Mouse (Mus musculus) macrophage (primary cell): Measurements from ENCODE around the gene Relch. TPM values are rescaled to one million over a fixed set of nuclear protein-coding genes. Genes with fewer than 3 reads are reported as not detected.

Source experiments
- H3K27ac ChIP-seq: fragments of 350-480 bp; formaldehyde crosslinking; 2 replicates; pipeline ENCODE4 v1.9.0; 2021
- H3K36me3 ChIP-seq: fragments of 350-480 bp; formaldehyde crosslinking; 2 replicates; pipeline ENCODE4 v1.9.0; 2021; ENCODE audit errors: inconsistent target
- H3K4me3 ChIP-seq: fragments of 350-480 bp; formaldehyde crosslinking; 2 replicates; pipeline ENCODE4 v1.9.0; 2021; ENCODE audit errors: inconsistent target
- H3K79me2 ChIP-seq: fragments of 350-480 bp; formaldehyde crosslinking; 2 replicates; pipeline ENCODE4 v1.9.0; 2021; ENCODE audit errors: inconsistent target
- WGBS: methylation state at CpG from one replicate; pipeline ENCODE4 v1.1.7; 2026; ENCODE audit warnings: inconsistent platforms; ENCODE audit not compliant: missing documents; 5-methylcytosine and 5-hydroxymethylcytosine counted together
- polyA plus RNA-seq: library from polyadenylated mRNA; stranded (reverse); fragments of 250-400 nt; gene quantifications from 3 replicates; pipeline ENCODE4 v1.2.4, GENCODE M21; 2018; ENCODE audit warnings: inconsistent platforms
- total RNA-seq, 78 experiments: library from RNA; depleted of rRNA; stranded (reverse); fragments of 250-400 nt; gene quantifications; 1 replicate in 9 of 78; 2 replicates in 24 of 78; 3 replicates in 43 of 78; 4 replicates in 2 of 78; pipeline ENCODE4 v1.2.4; 2018; ENCODE audit warnings: inconsistent platforms in 56 of 78

Gene Relch
- 100 to 1,000 TPM in 23 of 26 experiments, 10 to 100 TPM in 3; 83.1 to 355 (median 229) TPM for total RNA-seq (2018; cell fraction: chromatin; rRNA removed)
- total RNA-seq (2018; cell fraction: cytosol; rRNA removed) = 10 to 100 TPM in 23 of 26 experiments, 1 to 10 TPM in 3; 9.4 to 26.8 (median 14.8) TPM
- total RNA-seq (2018; cell fraction: nucleus; rRNA removed) = 100 to 1,000 TPM in 15 of 26 experiments, 10 to 100 TPM in 11; 38.9 to 264 (median 110) TPM
- polyA plus RNA-seq = 9.0 to 19.0 TPM (median 14.6 TPM) in 3 replicates

- peaks cover 96% of the 10 kb centered on the region for H3K79me2 ChIP-seq
- H3K36me3 ChIP-seq = 0 out of 2 replicates have a peak, but pooled peaks cover 4% of the 10 kb centered on the region
- peak within 1 kb of the TSS; percentile 95 for H3K4me3 ChIP-seq
- WGBS = under 1% methylated on average over 40 of the region's 41 CpGs
- peak within 1 kb of the TSS; percentile 84 for H3K27ac ChIP-seq
These were observed at the start of gene Relch, which contains the start of gene Pign for GRCm38 (mm10) chr1:105663171-105663961. Gene Relch (plus strand): TSS chr1:105663861. Gene Pign (minus strand): TSS chr1:105663677.

DNA sequence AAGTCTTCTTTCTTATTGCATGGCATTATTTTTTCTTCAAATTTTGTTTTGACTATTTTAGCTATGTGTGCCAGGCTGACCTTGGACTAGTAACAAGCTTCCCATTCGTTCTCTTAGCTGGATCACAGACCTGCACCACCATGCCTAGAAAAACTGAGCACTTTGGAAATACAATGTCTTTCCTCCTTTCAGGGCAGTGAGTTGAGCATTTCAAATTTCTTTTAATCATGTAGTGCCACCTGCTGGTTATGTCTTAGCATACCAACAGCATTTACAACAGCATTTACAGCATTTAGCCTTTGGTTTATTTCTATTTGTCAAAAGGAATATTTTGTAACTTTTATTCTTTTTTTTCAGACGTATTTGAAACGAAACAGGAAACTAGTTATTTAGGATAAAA lies 33.2 kb upstream of the Relch start:
- 79% methylated on average over 3 of the region's 3 CpGs for WGBS
- H3K79me2 ChIP-seq = no peaks in the 10 kb centered on the region

GRCm38 (mm10) chr1:105644093-105644492 lies 19.6 kb upstream of the Relch start:
- no peaks in the 10 kb centered on the region for H3K79me2 ChIP-seq
- peaks cover 43% of the 10 kb centered on the region for H3K36me3 ChIP-seq
- WGBS = 88% methylated on average over 2 of the region's 3 CpGs
- H3K27ac ChIP-seq = no peak overlapping the region
- H3K4me3 ChIP-seq = no peak overlapping the region

More for the DNA sequence above, 33.2 kb upstream of the Relch start:
- no peak overlapping the region for H3K27ac ChIP-seq
- no peak overlapping the region for H3K4me3 ChIP-seq
- H3K36me3 ChIP-seq = no peaks in the 10 kb centered on the region

- Histone ChIP-seq H3K79me2 (no peaks in the 10 kb centered on the region; the same call in 1 of the 2 replicates), H3K27ac (no peak overlapping the region), H3K4me3 (no peak overlapping the region), H3K36me3 (peaks cover 22% of the 10 kb centered on the region)
- WGBS = 91% methylated on average over 1 of the region's 1 CpGs
These were observed 13.0 kb upstream of the Relch start for GRCm38 (mm10) chr1:105650650-105651049.

- Histone ChIP-seq H3K27ac (no peak overlapping the region), H3K36me3 (peaks cover 9% of the 10 kb centered on the region), H3K79me2 (peaks cover 7% of the 10 kb centered on the region), H3K4me3 (no peak overlapping the region)
- 89% methylated on average over 1 of the region's 1 CpGs for WGBS
These were observed 9.7 kb upstream of the Relch start for GRCm38 (mm10) chr1:105653981-105654380.

GRCm38 (mm10) chr1:105660015-105660414 lies 3.6 kb upstream of the Relch start:
- Histone ChIP-seq H3K79me2 (peaks cover 63% of the 10 kb centered on the region), H3K4me3 (no peak overlapping the region), H3K36me3 (peaks cover 9% of the 10 kb centered on the region; the same call in 1 of the 2 replicates), H3K27ac (no peak overlapping the region)
- WGBS = 33% methylated on average over 3 of the region's 3 CpGs

GRCm38 (mm10) chr1:105662820-105663170 lies 866 bp upstream of the Relch start:
- 5% methylated on average over 5 of the region's 6 CpGs for whole genome bisulfite sequencing
- peak overlapping the region; percentile 84 for H3K27ac ChIP-seq

GRCm38 (mm10) chr1:105663962-105664812 lies 526 bp downstream of the Relch start:
- under 1% methylated on average over 68 of the region's 68 CpGs for WGBS
- Histone ChIP-seq H3K27ac (peak overlapping the region; percentile 84), H3K4me3 (peak overlapping the region; percentile 95), H3K36me3 (no peaks in the 10 kb centered on the region), H3K79me2 (peaks cover 96% of the 10 kb centered on the region)

More at GRCm38 (mm10) chr1:105662820-105663170, 866 bp upstream of the Relch start:
- Histone ChIP-seq H3K4me3 (peak overlapping the region; percentile 95), H3K79me2 (peaks cover 91% of the 10 kb centered on the region), H3K36me3 (0 out of 2 replicates have a peak, but pooled peaks cover 4% of the 10 kb centered on the region)

DNA sequence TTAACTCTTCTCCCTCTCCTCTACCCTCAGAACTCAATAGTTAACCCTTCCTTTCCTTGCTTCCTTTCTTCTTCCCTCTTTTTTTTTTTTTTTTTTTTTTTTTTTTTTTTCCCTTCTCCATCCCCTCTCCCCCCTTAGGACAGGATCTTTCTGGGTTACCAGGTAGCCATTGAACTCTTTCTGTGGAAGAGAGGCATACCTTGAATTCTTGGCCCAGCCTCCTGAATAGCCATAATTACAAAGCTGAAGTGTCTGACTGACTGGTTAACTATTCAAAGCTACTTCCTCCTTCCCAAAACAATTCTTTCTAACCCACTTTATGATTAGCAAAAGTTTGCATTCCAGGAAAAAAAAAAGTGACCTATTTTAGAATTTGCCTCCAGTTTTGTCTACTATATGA lies 6.0 kb downstream of the Relch start:
- Histone ChIP-seq H3K36me3 (no peaks in the 10 kb centered on the region), H3K79me2 (peaks cover 100% of the 10 kb centered on the region), H3K27ac (no peak overlapping the region), H3K4me3 (no peak overlapping the region)

- WGBS = 90% methylated on average over 2 of the region's 2 CpGs
- H3K36me3 ChIP-seq = no peaks in the 10 kb centered on the region
- H3K4me3 ChIP-seq = no peak overlapping the region
- peaks cover 100% of the 10 kb centered on the region for H3K79me2 ChIP-seq
- H3K27ac ChIP-seq = no peak overlapping the region
These were observed 11.1 kb downstream of the Relch start for GRCm38 (mm10) chr1:105674763-105675162.

DNA sequence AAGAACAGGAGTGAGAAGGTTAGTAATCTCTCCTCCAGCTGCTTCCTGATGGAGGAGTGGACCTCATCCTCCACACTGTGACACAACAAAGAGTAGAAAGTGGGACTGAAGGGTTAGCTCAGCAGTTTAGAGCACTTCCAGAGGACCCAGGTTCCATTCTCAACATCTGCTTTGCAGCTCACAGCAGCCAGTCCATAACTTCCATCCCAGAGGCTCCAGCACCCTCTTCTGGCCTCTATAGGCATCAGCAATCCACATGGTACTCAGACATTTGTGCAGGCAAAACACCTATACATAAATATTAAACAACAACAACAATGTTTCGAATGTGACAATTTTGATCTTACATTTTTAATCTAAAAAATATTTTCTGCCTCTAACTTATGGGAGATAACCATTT lies 16.9 kb downstream of the Relch start:
- Histone ChIP-seq H3K4me3 (no peak overlapping the region), H3K27ac (no peak overlapping the region), H3K79me2 (peaks cover 100% of the 10 kb centered on the region), H3K36me3 (no peaks in the 10 kb centered on the region)
- WGBS = 100% methylated on average over 1 of the region's 1 CpGs

DNA sequence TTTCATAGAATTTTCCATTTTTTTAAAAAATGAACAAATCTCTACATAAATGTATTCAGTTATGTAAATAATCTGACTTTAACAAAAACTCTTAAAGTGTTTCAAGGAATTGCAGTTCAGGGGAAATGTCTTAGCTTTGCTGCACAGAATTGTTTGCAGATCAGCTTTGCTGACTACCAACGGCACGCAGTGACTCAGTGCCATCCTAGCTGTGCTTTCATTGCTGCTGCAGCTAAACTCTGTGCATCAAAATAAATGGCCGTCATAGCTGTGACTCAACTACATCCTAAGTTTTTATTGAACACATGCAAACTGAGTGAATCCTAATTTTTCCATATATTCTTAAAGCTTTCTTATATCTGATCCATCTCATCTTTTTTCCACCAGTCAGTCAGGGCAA lies 21.8 kb downstream of the Relch start:
- Histone ChIP-seq H3K27ac (no peak overlapping the region), H3K79me2 (peaks cover 100% of the 10 kb centered on the region), H3K36me3 (peaks cover 9% of the 10 kb centered on the region; the same call in 1 of the 2 replicates), H3K4me3 (no peak overlapping the region)
- 93% methylated on average over 3 of the region's 3 CpGs for WGBS

- peaks cover 27% of the 10 kb centered on the region for H3K36me3 ChIP-seq
- WGBS = 100% methylated on average over 1 of the region's 2 CpGs
- no peak overlapping the region for H3K4me3 ChIP-seq
- peaks cover 29% of the 10 kb centered on the region; the same call in 1 of the 2 replicates for H3K79me2 ChIP-seq
- H3K27ac ChIP-seq = no peak overlapping the region
These were observed 31.9 kb downstream of the Relch start for GRCm38 (mm10) chr1:105695581-105695980.

DNA sequence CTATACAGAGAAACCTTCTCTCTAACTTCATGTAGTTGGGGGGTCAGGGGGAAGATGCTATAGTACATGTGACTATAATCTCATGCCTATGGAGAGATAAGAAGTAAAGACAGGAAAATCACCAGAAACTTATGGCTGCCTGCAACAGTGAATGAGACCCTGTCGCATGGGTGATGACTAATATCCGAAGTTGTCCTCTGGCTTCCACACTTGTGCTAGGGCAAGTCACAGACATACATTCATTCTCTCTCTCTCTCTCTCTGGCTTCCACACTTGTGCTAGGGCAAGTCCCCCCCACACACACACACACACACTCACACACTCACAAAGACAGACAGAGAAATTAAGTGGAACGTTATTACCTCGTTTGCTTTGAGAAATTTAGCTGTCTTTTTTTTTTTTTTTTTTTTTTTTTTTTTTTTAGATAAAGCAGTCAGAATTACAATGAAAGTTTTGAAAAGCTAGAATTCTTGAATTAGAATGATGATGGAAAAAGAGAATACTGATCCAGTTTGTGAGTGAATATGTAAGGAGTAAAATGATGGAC lies 37.4 kb downstream of the Relch start:
- no peak overlapping the region for H3K4me3 ChIP-seq
- no peak overlapping the region for H3K27ac ChIP-seq
- H3K36me3 ChIP-seq = peaks cover 31% of the 10 kb centered on the region
- no peaks in the 10 kb centered on the region for H3K79me2 ChIP-seq
- WGBS = 89% methylated on average over 4 of the region's 4 CpGs
